Mouse (Mus musculus): ENCODE data around the gene Atf6b.

- no peak for TF ChIP-seq E2F4 (IDR thresholded peaks at IDR 0.05; ENCODE audit: borderline replicate concordance, low read depth, low read length)
- TF ChIP-seq RCOR1 (IDR thresholded peaks at IDR 0.05; ENCODE audit: low read depth, low read length): no peak
- TF ChIP-seq CTCF (IDR thresholded peaks at IDR 0.05 in 2 of 3, conservative IDR thresholded peaks at IDR 0.05 in 1 of 3; ENCODE audit: control insufficient read depth in 1 of 3, insufficient read depth in 1 of 3, low read depth in 2 of 3, low read length in 3 of 3, poor library complexity in 1 of 3, severe bottlenecking in 1 of 3): no peak
- no peak for TF ChIP-seq POLR2A (IDR thresholded peaks at IDR 0.05; ENCODE audit: control insufficient read depth in 1 of 2, insufficient read depth in 1 of 2, low read depth in 1 of 2, low read length in 2 of 2, poor library complexity in 1 of 2)
- no peak for TF ChIP-seq MAFK (IDR thresholded peaks at IDR 0.05; ENCODE audit: borderline replicate concordance, low read depth, low read length)
- TF ChIP-seq BHLHE40 (IDR thresholded peaks at IDR 0.05; ENCODE audit: borderline replicate concordance, low read depth, low read length): no peak
Measured at GRCm38 (mm10) chr17:34684253-34684893, 37.4 kb downstream of the Atf6b start.

All from MEL (cell line).